In the genomic region with DNA sequence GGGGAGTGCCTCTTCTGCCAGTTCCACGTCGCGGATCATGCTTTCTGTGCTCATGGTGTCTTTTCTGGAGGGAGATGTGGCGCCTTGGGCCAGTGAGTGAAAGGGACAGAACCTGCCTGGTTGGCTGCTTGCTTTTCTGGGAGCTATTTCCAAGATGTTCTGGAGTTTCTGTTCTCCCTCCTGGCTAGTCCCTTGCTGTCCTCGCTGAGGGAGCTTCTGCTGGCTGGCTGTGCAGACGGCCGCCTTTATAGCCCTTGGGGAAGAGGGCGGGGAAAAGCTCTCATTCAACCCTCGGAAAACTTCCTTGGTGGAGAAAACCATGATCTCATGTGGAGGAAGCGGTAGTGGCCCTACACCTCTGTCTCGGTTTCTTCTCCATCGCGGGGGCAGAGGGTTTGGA, we compare ENCODE assay signal across 8 mouse cellular contexts. TPM values are rescaled to one million over a fixed set of nuclear protein-coding genes. Genes with fewer than 3 reads are reported as not detected.
A peak's percentile ranks its signal among the peaks of the same experiment; 100 is the strongest.
DNase-seq lines count a peak whose midpoint lies in the region; ATAC-seq lines count a peak whose summit lies in the region.

A gene (minus strand): TSS at position 221 of the 400 bp plus-strand sequence.

- intact Hi-C loops in gastrocnemius, postnatal 14 days (cut with DNase I; ENCODE audit: low total_unique reads): no loop called here

- peak; percentile 62 for ATAC-seq in monocyte, adult 5-6 weeks (replicated peaks; ENCODE audit: insufficient number of reproducible peaks, low FRiP score, low TSS enrichment, poor library complexity, severe bottlenecking)
- ATAC-seq in megakaryocyte-erythroid progenitor cell, adult 5-6 weeks (replicated peaks; ENCODE audit: low FRiP score, low TSS enrichment, poor library complexity, severe bottlenecking): no peak
- ATAC-seq in cerebellum, adult (ENCODE audit: insufficient number of reproducible peaks, low FRiP score, low TSS enrichment): no peak

- peak; percentile 61 to 76 for DNase-seq in adrenal gland, adult (ENCODE audit: inconsistent age in 2 of 2, low spot score in 1 of 2)
- no peak for DNase-seq in adrenal gland, postnatal 4 days (ENCODE audit: low spot score in 2 of 2)
- peak; percentile 62 for DNase-seq in gastrocnemius, postnatal 14 days
- DNase-seq in kidney, postnatal 14 days: peak; percentile 54
- no peak for DNase-seq in urinary bladder, postnatal 25 days (ENCODE audit: low spot score)

RNA-seq across cellular contexts. Expression of the gene that starts here (rescaled TPM):
- under 1 TPM; 0.42 to 0.76 TPM for total RNA-seq in adrenal gland, postnatal 4 days (2021)
- under 1 TPM; 0.24 to 0.68 TPM for total RNA-seq in gastrocnemius, postnatal 14 days (2021)
- total RNA-seq in monocyte, adult 5-6 weeks (2017): 37.0 to 62.7 TPM (median 38.1 TPM) in 3 replicates
- total RNA-seq in megakaryocyte-erythroid progenitor cell, adult 5-6 weeks (2014; fragmentation: Nextera tagmentation): 1.8 TPM in 1 of 2 replicates, not detected in the other
- 0.88 and 7.7 TPM in 2 replicates for total RNA-seq in megakaryocyte-erythroid progenitor cell, adult 5-6 weeks (2017)

Comparison
In these comparisons a context has a peak if more than half of its experiments do, and no peak if none do; other contexts are left out.
1. DNase-seq: peak in adrenal gland, adult (2 of 2) and kidney, postnatal 14 days (single experiment); none in adrenal gland, postnatal 4 days (0 of 2) and urinary bladder, postnatal 25 days (single experiment).
2. Peak in DNase-seq in gastrocnemius, postnatal 14 days; RNA of the gene not detected or under 1 TPM.